Mouse (Mus musculus): ENCODE results near the gene H2-Q6. TPM values are rescaled to one million over a fixed set of nuclear protein-coding genes. Genes with fewer than 3 reads are reported as not detected.
"Not testable (repeated sequence)": the region's sequence is repeated elsewhere in the genome, so short reads cannot be mapped to it uniquely, and the experiment has no call there.

The H2-Q6 gene
- 0.57 TPM in 1 of 2 replicates, not detected in the other for polyA plus RNA-seq (2016; fragmentation: Nextera tagmentation; extraction: Ambion mirVana)

GRCm38 (mm10) chr17:35424624-35425416, at the start of gene H2-Q6:
H2-Q6 (plus strand) TSS chr17:35424850.
- WGBS, result 3% methylated on average over 59 of the region's 66 CpGs
- H3K27ac ChIP-seq (ENCODE audit: poor library complexity, severe bottlenecking); H3K4me1 ChIP-seq (replicated peaks); H3K36me3 ChIP-seq; H3K9me3 ChIP-seq (replicated peaks): not testable (repeated sequence)
- peak; percentile 36 for ATAC-seq (ENCODE audit: insufficient number of reproducible peaks, low FRiP score)
- H3K4me3 ChIP-seq, result peak within 1 kb of the TSS; percentile 36
- H3K27me3 ChIP-seq (replicated peaks), result peaks cover 54% of the 10 kb centered on the region
- H3K9ac ChIP-seq, result peak within 1 kb of the TSS; percentile 29; the same call in 1 of the 2 replicates
- H3K4me2 ChIP-seq, result peak within 1 kb of the TSS; percentile 61

GRCm38 (mm10) chr17:35379369-35379728, 45.3 kb upstream of the H2-Q6 start, which contains the start of gene H2-Q4:
H2-Q4 (plus strand) TSS chr17:35379617.
- peak within 1 kb of the TSS; percentile 99 for H3K4me2 ChIP-seq
- peak; percentile 84 for ATAC-seq (ENCODE audit: insufficient number of reproducible peaks, low FRiP score)
- peak within 1 kb of the TSS; percentile 62 for H3K4me3 ChIP-seq
- H3K9me3 ChIP-seq (replicated peaks), result peaks cover 11% of the 10 kb centered on the region; the same call in 1 of the 2 replicates
- WGBS, result 1% methylated on average over 14 of the region's 16 CpGs
- H3K27me3 ChIP-seq (replicated peaks), result peaks cover 10% of the 10 kb centered on the region; the same call in 1 of the 2 replicates
- H3K27ac ChIP-seq (ENCODE audit: poor library complexity, severe bottlenecking), result no peak within 1 kb of the TSS
- H3K9ac ChIP-seq, result peak within 1 kb of the TSS; percentile 68
- H3K36me3 ChIP-seq, result no peaks in the 10 kb centered on the region
- H3K4me1 ChIP-seq (replicated peaks), result no peaks in the 10 kb centered on the region

- WGBS, result 2% methylated on average over 69 of the region's 70 CpGs
- H3K4me1 ChIP-seq (replicated peaks), result no peaks in the 10 kb centered on the region
- 0 out of 2 replicates have a peak, but pooled peaks cover 11% of the 10 kb centered on the region for H3K9me3 ChIP-seq (replicated peaks)
- ATAC-seq (ENCODE audit: insufficient number of reproducible peaks, low FRiP score), result peak; percentile 66
- peak overlapping the region; percentile 68 for H3K9ac ChIP-seq
- no peaks in the 10 kb centered on the region for H3K36me3 ChIP-seq
- peak overlapping the region; percentile 62 for H3K4me3 ChIP-seq
- H3K27me3 ChIP-seq (replicated peaks), result peaks cover 10% of the 10 kb centered on the region; the same call in 1 of the 2 replicates
- no peak overlapping the region for H3K27ac ChIP-seq (ENCODE audit: poor library complexity, severe bottlenecking)
- H3K4me2 ChIP-seq, result peak overlapping the region; percentile 99
Observed at GRCm38 (mm10) chr17:35379729-35380451, 44.8 kb upstream of the H2-Q6 start.

GRCm38 (mm10) chr17:35389796-35390195, 34.9 kb upstream of the H2-Q6 start:
- not testable (repeated sequence) for H3K4me3 ChIP-seq; H3K9ac ChIP-seq; ATAC-seq (ENCODE audit: insufficient number of reproducible peaks, low FRiP score); H3K4me1 ChIP-seq (replicated peaks); H3K36me3 ChIP-seq; H3K27ac ChIP-seq (ENCODE audit: poor library complexity, severe bottlenecking); H3K27me3 ChIP-seq (replicated peaks); H3K4me2 ChIP-seq; H3K9me3 ChIP-seq (replicated peaks)
- 8% methylated on average over 7 of the region's 7 CpGs for WGBS

- not testable (repeated sequence) for H3K4me1 ChIP-seq (replicated peaks); H3K36me3 ChIP-seq; H3K9me3 ChIP-seq (replicated peaks); H3K9ac ChIP-seq; ATAC-seq (ENCODE audit: insufficient number of reproducible peaks, low FRiP score); H3K27ac ChIP-seq (ENCODE audit: poor library complexity, severe bottlenecking); H3K4me3 ChIP-seq; H3K4me2 ChIP-seq
- 52% methylated on average over 2 of the region's 2 CpGs for WGBS
- H3K27me3 ChIP-seq (replicated peaks), result peaks cover 18% of the 10 kb centered on the region
Observed at GRCm38 (mm10) chr17:35392671-35393070, 32.0 kb upstream of the H2-Q6 start.

GRCm38 (mm10) chr17:35393864-35394800, 30.5 kb upstream of the H2-Q6 start:
- not testable (repeated sequence) for H3K27ac ChIP-seq (ENCODE audit: poor library complexity, severe bottlenecking); H3K9me3 ChIP-seq (replicated peaks); H3K4me1 ChIP-seq (replicated peaks); H3K36me3 ChIP-seq; H3K9ac ChIP-seq
- ATAC-seq (ENCODE audit: insufficient number of reproducible peaks, low FRiP score), result 0 out of 2 replicates have a peak, but pooled peaks have one; percentile 39
- H3K4me2 ChIP-seq, result peak overlapping the region; percentile 65
- WGBS, result 4% methylated on average over 51 of the region's 75 CpGs
- peaks cover 18% of the 10 kb centered on the region for H3K27me3 ChIP-seq (replicated peaks)
- H3K4me3 ChIP-seq, result peak overlapping the region; percentile 38

GRCm38 (mm10) chr17:35396956-35397355, 27.7 kb upstream of the H2-Q6 start:
- not testable (repeated sequence) for H3K4me1 ChIP-seq (replicated peaks)
- 74% methylated on average over 2 of the region's 2 CpGs for WGBS

GRCm38 (mm10) chr17:35413057-35413456, 11.6 kb upstream of the H2-Q6 start:
- H3K9me3 ChIP-seq (replicated peaks); H3K9ac ChIP-seq; ATAC-seq (ENCODE audit: insufficient number of reproducible peaks, low FRiP score); H3K4me1 ChIP-seq (replicated peaks); H3K27ac ChIP-seq (ENCODE audit: poor library complexity, severe bottlenecking); H3K4me3 ChIP-seq; H3K4me2 ChIP-seq; H3K36me3 ChIP-seq; H3K27me3 ChIP-seq (replicated peaks): not testable (repeated sequence)
- no CpG with 5 or more reads among the region's 1 CpGs for WGBS

More at GRCm38 (mm10) chr17:35396956-35397355, 27.7 kb upstream of the H2-Q6 start:
- H3K4me2 ChIP-seq; H3K36me3 ChIP-seq; H3K4me3 ChIP-seq; H3K9ac ChIP-seq; H3K27ac ChIP-seq (ENCODE audit: poor library complexity, severe bottlenecking); ATAC-seq (ENCODE audit: insufficient number of reproducible peaks, low FRiP score); H3K9me3 ChIP-seq (replicated peaks): not testable (repeated sequence)
- H3K27me3 ChIP-seq (replicated peaks), result peaks cover 14% of the 10 kb centered on the region

GRCm38 (mm10) chr17:35415273-35416129, 9.1 kb upstream of the H2-Q6 start:
- not testable (repeated sequence) for H3K27ac ChIP-seq (ENCODE audit: poor library complexity, severe bottlenecking); H3K4me2 ChIP-seq; H3K4me1 ChIP-seq (replicated peaks); H3K4me3 ChIP-seq; ATAC-seq (ENCODE audit: insufficient number of reproducible peaks, low FRiP score); H3K9ac ChIP-seq; H3K9me3 ChIP-seq (replicated peaks); H3K36me3 ChIP-seq
- peaks cover 16% of the 10 kb centered on the region for H3K27me3 ChIP-seq (replicated peaks)
- WGBS, result 68% methylated on average over 3 of the region's 10 CpGs

- WGBS, result 75% methylated on average over 7 of the region's 7 CpGs
- Histone ChIP-seq H3K4me1 (replicated peaks) (no peaks in the 10 kb centered on the region), H3K9me3 (replicated peaks) (peaks cover 5% of the 10 kb centered on the region; the same call in 1 of the 2 replicates), H3K27ac (ENCODE audit: poor library complexity, severe bottlenecking) (no peak overlapping the region), H3K9ac (no peak overlapping the region), H3K4me3 (no peak overlapping the region), H3K36me3 (no peaks in the 10 kb centered on the region), H3K27me3 (replicated peaks) (peaks cover 33% of the 10 kb centered on the region), H3K4me2 (no peak overlapping the region)
- ATAC-seq (ENCODE audit: insufficient number of reproducible peaks, low FRiP score), result no peak
Observed at GRCm38 (mm10) chr17:35418772-35419171, 5.9 kb upstream of the H2-Q6 start.

All from heart, embryonic 12.5 days (tissue).